Mouse (Mus musculus) midbrain, embryonic 10.5 days (tissue): ENCODE measurements around the gene Ptpn5. TPM values are rescaled to one million over a fixed set of nuclear protein-coding genes. Genes with fewer than 3 reads are reported as not detected.

Experiments
- DNase-seq: peaks from one replicate; pipeline ENCODE4 v3.0.0-alpha.2; 2017; ENCODE audit warnings: low spot score
- H3K27ac ChIP-seq: fragments of 300-500 bp; sonication (generic); replicated peaks from 2 replicates; pipeline ENCODE4 v1.5.1; 2016; ENCODE audit warnings: mild to moderate bottlenecking
- H3K27me3 ChIP-seq: fragments of 300-500 bp; sonication (generic); 2 replicates; pipeline ENCODE4 v1.6.1; 2016; ENCODE audit warnings: low read depth, mild to moderate bottlenecking; ENCODE audit not compliant: poor library complexity, severe bottlenecking
- H3K36me3 ChIP-seq: fragments of 300-500 bp; sonication (generic); 2 replicates; pipeline ENCODE4 v1.6.1; 2016; ENCODE audit warnings: mild to moderate bottlenecking, moderate library complexity
- H3K4me1 ChIP-seq: fragments of 300-500 bp; sonication (generic); 2 replicates; pipeline ENCODE4 v1.6.1; 2016
- H3K4me3 ChIP-seq: fragments of 300-500 bp; sonication (generic); 2 replicates; pipeline ENCODE4 v1.5.1; 2016; ENCODE audit warnings: mild to moderate bottlenecking, moderate library complexity
- H3K9me3 ChIP-seq: fragments of 300-500 bp; sonication (generic); replicated peaks from 2 replicates; pipeline ENCODE4 v1.6.1; 2016; ENCODE audit warnings: mild to moderate bottlenecking
- WGBS: fragments of 180-500 bp; shearing (Covaris S2); methylation state at CpG from one replicate; pipeline ENCODE4 v1.1.7; 2016; 5-methylcytosine and 5-hydroxymethylcytosine counted together
- polyA plus RNA-seq: library from polyadenylated mRNA; unstranded; fragments of >200 nt; fragmentation: Nextera tagmentation; extraction: Ambion mirVana; gene quantifications from 2 replicates; pipeline ENCODE4 v1.2.1, GENCODE M21; 2016

Ptpn5 gene
- polyA plus RNA-seq, 1 experiment from 2014 or later, result 6.6 TPM

GRCm38 (mm10) chr7:47134570-47134969 is 1.1 kb upstream of the Ptpn5 start:
- H3K4me3 ChIP-seq, result no peak overlapping the region
- no peak for DNase-seq
- peaks cover 19% of the 10 kb centered on the region for H3K4me1 ChIP-seq
- no peaks in the 10 kb centered on the region for H3K36me3 ChIP-seq
- no peaks in the 10 kb centered on the region for H3K9me3 ChIP-seq
- H3K27ac ChIP-seq, result no peak overlapping the region
- peaks cover 61% of the 10 kb centered on the region for H3K27me3 ChIP-seq
- 46% methylated on average over 5 of the region's 5 CpGs for WGBS

DNA sequence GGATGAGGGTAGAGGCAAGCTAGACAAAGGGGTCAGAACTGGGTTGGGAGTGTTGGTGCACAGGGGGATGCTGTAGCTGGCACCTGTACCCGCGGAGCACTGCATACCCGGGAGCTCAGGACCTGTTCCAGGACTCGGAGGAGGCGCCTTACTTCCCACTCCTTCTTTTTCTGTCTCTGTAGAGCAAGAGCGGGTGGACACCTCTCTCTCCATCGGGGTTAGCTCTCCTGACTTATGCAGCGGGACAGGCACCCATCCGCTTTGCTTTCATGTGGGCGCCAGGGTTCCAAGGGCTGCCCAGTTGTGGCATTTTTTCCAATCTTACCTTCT is 588 bp downstream of the Ptpn5 start:
- Histone ChIP-seq H3K36me3 (no peaks in the 10 kb centered on the region), H3K27me3 (peaks cover 62% of the 10 kb centered on the region), H3K27ac (peak overlapping the region; percentile 86), H3K4me3 (peak overlapping the region; percentile 89), H3K4me1 (peaks cover 19% of the 10 kb centered on the region), H3K9me3 (no peaks in the 10 kb centered on the region)
- WGBS, result 1% methylated on average over 10 of the region's 10 CpGs
- DNase-seq, result no peak

- WGBS, result under 1% methylated on average over 65 of the region's 65 CpGs
- Histone ChIP-seq H3K4me1 (peaks cover 19% of the 10 kb centered on the region), H3K27ac (peak overlapping the region; percentile 86), H3K4me3 (peak overlapping the region; percentile 89), H3K27me3 (peaks cover 62% of the 10 kb centered on the region), H3K36me3 (no peaks in the 10 kb centered on the region), H3K9me3 (no peaks in the 10 kb centered on the region)
- peak; percentile 75 for DNase-seq
Measured at GRCm38 (mm10) chr7:47132180-47132930, 1.1 kb downstream of the Ptpn5 start.

DNA sequence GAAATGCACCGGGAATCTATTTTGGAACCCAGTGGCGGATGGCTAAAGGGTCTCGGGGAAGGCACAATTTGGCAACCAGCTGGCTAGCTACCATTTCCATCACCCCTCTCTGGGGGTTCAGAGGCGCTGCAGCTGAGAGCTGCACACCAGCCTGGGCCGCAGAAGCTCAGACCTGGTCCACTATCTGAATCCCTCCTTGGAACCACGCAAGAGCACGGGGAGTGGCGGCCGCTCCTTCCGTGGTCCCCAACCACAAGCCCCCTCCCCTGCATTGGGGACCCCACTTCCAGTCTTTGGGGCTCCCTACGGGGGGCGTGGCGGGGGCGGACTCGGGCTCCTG is 1.7 kb downstream of the Ptpn5 start:
- Histone ChIP-seq H3K27me3 (peaks cover 62% of the 10 kb centered on the region), H3K9me3 (no peaks in the 10 kb centered on the region)

GRCm38 (mm10) chr7:47131258-47131657 is 2.2 kb downstream of the Ptpn5 start:
- H3K4me1 ChIP-seq, result peaks cover 19% of the 10 kb centered on the region
- H3K9me3 ChIP-seq, result no peaks in the 10 kb centered on the region
- H3K27ac ChIP-seq, result no peak overlapping the region
- WGBS, result 42% methylated on average over 8 of the region's 8 CpGs
- no peak for DNase-seq
- no peaks in the 10 kb centered on the region for H3K36me3 ChIP-seq
- peaks cover 62% of the 10 kb centered on the region for H3K27me3 ChIP-seq
- peak overlapping the region; percentile 89 for H3K4me3 ChIP-seq

More for the DNA sequence above, 1.7 kb downstream of the Ptpn5 start:
- Histone ChIP-seq H3K36me3 (no peaks in the 10 kb centered on the region), H3K27ac (peak overlapping the region; percentile 86), H3K4me1 (peaks cover 19% of the 10 kb centered on the region), H3K4me3 (peak overlapping the region; percentile 89)
- under 1% methylated on average over 15 of the region's 15 CpGs for WGBS
- DNase-seq, result peak; percentile 53

DNA sequence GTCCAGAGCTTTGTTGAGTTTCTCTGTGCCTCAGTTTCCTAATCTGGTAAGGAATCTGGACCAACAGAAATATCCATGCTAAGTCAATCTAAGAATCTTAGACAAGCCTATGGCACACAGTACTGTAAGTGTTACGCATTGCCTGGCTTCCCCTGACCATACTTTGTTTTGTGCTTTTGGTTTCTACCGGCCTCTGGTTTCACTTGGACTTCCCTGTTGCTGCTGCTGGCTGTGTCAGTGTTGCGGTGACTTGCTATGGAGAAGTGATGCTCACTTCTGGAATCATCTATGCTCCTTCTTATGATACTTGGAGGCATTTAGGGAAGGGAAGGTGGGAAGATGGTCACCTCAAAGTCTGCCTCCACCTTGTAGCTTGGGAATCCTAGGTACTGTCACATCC is 11.5 kb downstream of the Ptpn5 start:
- no peak overlapping the region for H3K4me3 ChIP-seq
- no peaks in the 10 kb centered on the region for H3K27me3 ChIP-seq
- DNase-seq, result no peak
- H3K4me1 ChIP-seq, result no peaks in the 10 kb centered on the region
- no peak overlapping the region for H3K27ac ChIP-seq
- WGBS, result 95% methylated on average over 3 of the region's 3 CpGs
- no peaks in the 10 kb centered on the region for H3K36me3 ChIP-seq
- H3K9me3 ChIP-seq, result no peaks in the 10 kb centered on the region

DNA sequence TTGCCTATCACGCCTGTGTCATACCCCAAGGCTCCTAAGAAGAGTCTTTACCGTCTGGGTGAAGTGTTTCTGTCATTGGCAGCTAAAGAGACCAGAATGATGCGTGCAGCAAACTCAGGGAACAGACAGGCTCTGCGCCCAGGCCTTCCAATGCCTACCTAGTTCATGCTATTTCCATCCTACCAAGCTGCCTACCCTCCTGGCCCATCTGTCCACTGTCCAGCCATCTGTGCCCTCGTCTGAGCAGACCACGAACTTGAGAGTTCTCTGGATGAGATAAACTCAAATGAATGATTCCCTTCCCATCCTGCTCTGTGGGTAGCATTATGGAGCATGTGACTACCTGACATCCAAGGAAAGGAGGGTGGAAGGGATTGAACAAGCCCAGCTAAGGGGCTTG is 16.8 kb downstream of the Ptpn5 start:
- Histone ChIP-seq H3K9me3 (no peaks in the 10 kb centered on the region), H3K27me3 (no peaks in the 10 kb centered on the region), H3K4me1 (no peaks in the 10 kb centered on the region), H3K4me3 (no peak overlapping the region), H3K36me3 (no peaks in the 10 kb centered on the region), H3K27ac (no peak overlapping the region)
- WGBS, result 85% methylated on average over 6 of the region's 6 CpGs
- no peak for DNase-seq

- Histone ChIP-seq H3K4me3 (no peak overlapping the region), H3K36me3 (no peaks in the 10 kb centered on the region), H3K27me3 (no peaks in the 10 kb centered on the region), H3K4me1 (no peaks in the 10 kb centered on the region), H3K27ac (no peak overlapping the region), H3K9me3 (no peaks in the 10 kb centered on the region)
- WGBS, result 83% methylated on average over 2 of the region's 2 CpGs
- DNase-seq, result no peak
Measured at GRCm38 (mm10) chr7:47115491-47115890, 18.0 kb downstream of the Ptpn5 start.

GRCm38 (mm10) chr7:47113383-47113782 is 20.1 kb downstream of the Ptpn5 start:
- no peaks in the 10 kb centered on the region for H3K4me1 ChIP-seq
- H3K36me3 ChIP-seq, result no peaks in the 10 kb centered on the region
- no peak for DNase-seq
- H3K27me3 ChIP-seq, result no peaks in the 10 kb centered on the region
- WGBS, result 90% methylated on average over 7 of the region's 7 CpGs
- H3K4me3 ChIP-seq, result no peak overlapping the region
- no peak overlapping the region for H3K27ac ChIP-seq
- no peaks in the 10 kb centered on the region for H3K9me3 ChIP-seq

- Histone ChIP-seq H3K9me3 (no peaks in the 10 kb centered on the region), H3K4me1 (no peaks in the 10 kb centered on the region), H3K36me3 (no peaks in the 10 kb centered on the region), H3K27ac (no peak overlapping the region), H3K27me3 (no peaks in the 10 kb centered on the region), H3K4me3 (no peak overlapping the region)
- WGBS, result 93% methylated on average over 5 of the region's 5 CpGs
- DNase-seq, result no peak
Measured at GRCm38 (mm10) chr7:47112036-47112435, 21.4 kb downstream of the Ptpn5 start.

DNA sequence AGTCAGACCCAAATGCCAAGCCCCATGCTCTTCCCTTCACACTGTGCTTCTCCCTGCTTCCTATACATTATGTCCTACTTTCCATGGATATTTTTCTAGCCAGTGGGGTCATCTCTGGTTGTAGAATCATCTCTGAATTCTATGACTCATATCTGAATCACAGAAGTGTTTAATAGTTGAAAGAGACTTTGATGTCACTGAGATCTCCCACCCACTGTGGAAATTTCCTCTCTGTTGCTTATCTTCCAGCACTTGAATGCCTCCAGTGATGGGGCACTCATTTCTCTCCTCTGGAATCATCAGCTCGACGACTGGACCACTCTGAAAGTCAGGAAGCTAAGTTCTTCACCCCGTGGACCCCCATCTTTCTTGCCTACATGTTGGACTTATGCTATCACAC is 22.4 kb downstream of the Ptpn5 start:
- no peaks in the 10 kb centered on the region for H3K36me3 ChIP-seq
- no peak overlapping the region for H3K4me3 ChIP-seq
- no peaks in the 10 kb centered on the region for H3K27me3 ChIP-seq
- no peak overlapping the region for H3K27ac ChIP-seq
- DNase-seq, result no peak
- 83% methylated on average over 3 of the region's 3 CpGs for WGBS
- no peaks in the 10 kb centered on the region for H3K9me3 ChIP-seq
- no peaks in the 10 kb centered on the region for H3K4me1 ChIP-seq

DNA sequence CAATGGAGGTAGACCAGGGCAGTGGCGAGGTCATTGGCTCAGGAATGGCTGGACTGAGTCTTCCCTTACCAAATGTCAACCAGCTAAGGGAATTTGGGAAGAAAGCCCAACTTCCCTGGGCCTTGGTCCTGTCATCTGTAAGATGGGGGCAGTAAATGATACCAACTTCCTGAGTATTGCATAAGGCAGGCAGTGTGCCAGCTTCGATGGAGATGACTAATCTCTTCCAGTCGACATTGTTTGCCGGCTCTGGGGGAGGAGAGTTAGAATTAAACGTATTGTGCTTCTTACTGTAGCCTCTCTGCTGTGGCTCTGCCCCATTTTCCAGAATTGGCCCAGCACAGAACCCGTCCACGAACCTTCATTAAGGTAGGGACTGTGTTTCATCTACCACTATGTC is 23.0 kb downstream of the Ptpn5 start:
- no peaks in the 10 kb centered on the region for H3K36me3 ChIP-seq
- no peak overlapping the region for H3K27ac ChIP-seq
- no peak for DNase-seq
- 85% methylated on average over 7 of the region's 7 CpGs for WGBS
- H3K4me3 ChIP-seq, result no peak overlapping the region
- H3K4me1 ChIP-seq, result no peaks in the 10 kb centered on the region
- H3K27me3 ChIP-seq, result no peaks in the 10 kb centered on the region
- no peaks in the 10 kb centered on the region for H3K9me3 ChIP-seq

- 91% methylated on average over 13 of the region's 13 CpGs for WGBS
- DNase-seq, result no peak
Measured at GRCm38 (mm10) chr7:47108779-47109189, 24.7 kb downstream of the Ptpn5 start.

GRCm38 (mm10) chr7:47106949-47107348 is 26.5 kb downstream of the Ptpn5 start:
- H3K4me1 ChIP-seq, result no peaks in the 10 kb centered on the region
- H3K36me3 ChIP-seq, result no peaks in the 10 kb centered on the region
- no peak for DNase-seq
- H3K27ac ChIP-seq, result no peak overlapping the region
- H3K4me3 ChIP-seq, result no peak overlapping the region
- H3K27me3 ChIP-seq, result no peaks in the 10 kb centered on the region
- H3K9me3 ChIP-seq, result no peaks in the 10 kb centered on the region

More at GRCm38 (mm10) chr7:47108779-47109189, 24.7 kb downstream of the Ptpn5 start:
- Histone ChIP-seq H3K4me3 (no peak overlapping the region), H3K4me1 (no peaks in the 10 kb centered on the region), H3K36me3 (no peaks in the 10 kb centered on the region), H3K27ac (no peak overlapping the region), H3K27me3 (no peaks in the 10 kb centered on the region), H3K9me3 (no peaks in the 10 kb centered on the region)
